Mouse (Mus musculus): ENCODE results near the gene Ampd1. TPM values are rescaled to one million over a fixed set of nuclear protein-coding genes. Genes with fewer than 3 reads are reported as not detected.

Gene Ampd1
- not detected in 2 replicates for polyA plus RNA-seq (2021; fragmentation: Nextera tagmentation)
- long read RNA-seq, experiment 1: 0 reads
- long read RNA-seq, experiment 2: 0 reads

GRCm38 (mm10) chr3:103073771-103074170 lies at the start of gene Ampd1:
TSS of gene Ampd1 (plus strand) at chr3:103074014.

GRCm38 (mm10) chr3:103058207-103059157 lies 15.3 kb upstream of the Ampd1 start, which contains the start of gene Nras:
TSS of gene Nras (plus strand) at chr3:103058285.

GRCm38 (mm10) chr3:103102454-103103390 lies 28.9 kb downstream of the Ampd1 start, which contains the start of gene Dennd2c:
TSS of gene Dennd2c (plus strand) at chr3:103102604.

Other genes starting within 250 kb of the Ampd1 start
- gene Sycp1, start 137.9 kb upstream of the Ampd1 start, polyA plus RNA-seq (2021; fragmentation: Nextera tagmentation): not detected in 2 replicates
- not detected in 2 replicates for gene Nr1h5, start 109.9 kb upstream of the Ampd1 start, polyA plus RNA-seq (2021; fragmentation: Nextera tagmentation)
- 29.7 and 32.8 TPM in 2 replicates for gene Sike1, start 78.3 kb upstream of the Ampd1 start, polyA plus RNA-seq (2021; fragmentation: Nextera tagmentation)
- 103 and 136 TPM in 2 replicates for gene Csde1, start 53.6 kb upstream of the Ampd1 start, polyA plus RNA-seq (2021; fragmentation: Nextera tagmentation)
- 39.1 and 47.7 TPM in 2 replicates for gene Nras, start 15.7 kb upstream of the Ampd1 start, polyA plus RNA-seq (2021; fragmentation: Nextera tagmentation)
- gene Dennd2c, start 28.6 kb downstream of the Ampd1 start, polyA plus RNA-seq (2021; fragmentation: Nextera tagmentation): 0.15 and 0.21 TPM in 2 replicates
- 135 and 171 TPM in 2 replicates for gene Bcas2, start 97.6 kb downstream of the Ampd1 start, polyA plus RNA-seq (2021; fragmentation: Nextera tagmentation)
- gene Trim33, start 205.3 kb downstream of the Ampd1 start, polyA plus RNA-seq (2021; fragmentation: Nextera tagmentation): 3.5 and 5.1 TPM in 2 replicates

Data from left cerebral cortex, adult 6 months (tissue).